Mouse (Mus musculus) Patski (cell line): ENCODE measurements around the gene Olfr1318. TPM values are rescaled to one million over a fixed set of nuclear protein-coding genes. Genes with fewer than 3 reads are reported as not detected.
A peak's percentile ranks its signal among the peaks of the same experiment; 100 is the strongest.

Experiments used
- ATAC-seq: fragments of 100-300 bp; one replicate; pipeline ENCODE4 v1.8.0; 2021
- CTCF ChIA-PET: fragments of 350-600 bp; sonication (Branson Sonifier 250); formaldehyde crosslinking; loops from one replicate; lab custom pipeline; 2022; ENCODE audit warnings: inconsistent platforms; lab: Charles Lee
- POLR2A ChIA-PET: fragments of 350-600 bp; sonication (Branson Sonifier 250); formaldehyde crosslinking; loops from one replicate; lab custom pipeline; 2022; ENCODE audit warnings: antibody characterized with exemption, inconsistent platforms; lab: Charles Lee
- DNase-seq: peaks from one replicate; pipeline ENCODE4 v3.0.0-alpha.2; 2011; ENCODE audit warnings: low read depth, low spot score
- H3K27me3 ChIP-seq: fragments of 371-371 bp; one replicate; pipeline ENCODE4 v1.5.1; 2021
- CTCF ChIP-seq: fragments of 100-300 bp; IDR thresholded peaks from one replicate; pipeline ENCODE4 v1.5.1; 2021
- in situ Hi-C: fragments of 300-500 bp; cut with MboI; formaldehyde crosslinking; loops from 3 replicates; pipeline ENCODE4 v1.11.1; 2018; ENCODE audit warnings: low pct_unique_long_range_greater_than_20kb, mixed read lengths
- polyA plus RNA-seq: library from polyadenylated mRNA; unstranded; gene quantifications from one replicate; pipeline ENCODE4 v1.2.3, GENCODE M21; 2021

Gene Olfr1318
- 0.13 TPM for polyA plus RNA-seq

DNA sequence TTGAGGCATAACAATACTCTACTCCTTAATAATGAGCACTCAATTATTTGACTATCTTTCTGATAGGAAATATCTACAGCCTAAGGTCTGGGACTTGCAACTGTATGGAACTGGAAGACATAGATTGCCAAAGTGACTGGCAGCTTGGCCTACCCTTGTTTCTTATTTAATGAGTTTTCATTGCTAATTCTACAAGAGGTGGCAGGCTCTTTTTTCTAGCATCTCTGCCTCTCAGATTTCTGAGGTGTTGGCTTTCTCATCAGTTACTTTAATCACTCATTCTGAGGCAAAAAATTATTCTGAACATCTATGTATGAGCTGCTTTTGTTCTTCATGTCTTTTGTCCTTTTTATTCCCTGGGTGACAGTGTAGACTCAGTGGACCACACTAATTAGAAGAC lies at the start of gene Olfr1318:
Olfr1318 (plus strand) TSS at position 301 of the 400 bp plus-strand sequence.
- in situ Hi-C loops: no loop called here
- no peak for DNase-seq
- no peak for TF ChIP-seq CTCF
- POLR2A ChIA-PET: no interaction called here
- no peaks in the 10 kb centered on the region for H3K27me3 ChIP-seq
- CTCF ChIA-PET: no interaction called here
- ATAC-seq: no peak

DNA sequence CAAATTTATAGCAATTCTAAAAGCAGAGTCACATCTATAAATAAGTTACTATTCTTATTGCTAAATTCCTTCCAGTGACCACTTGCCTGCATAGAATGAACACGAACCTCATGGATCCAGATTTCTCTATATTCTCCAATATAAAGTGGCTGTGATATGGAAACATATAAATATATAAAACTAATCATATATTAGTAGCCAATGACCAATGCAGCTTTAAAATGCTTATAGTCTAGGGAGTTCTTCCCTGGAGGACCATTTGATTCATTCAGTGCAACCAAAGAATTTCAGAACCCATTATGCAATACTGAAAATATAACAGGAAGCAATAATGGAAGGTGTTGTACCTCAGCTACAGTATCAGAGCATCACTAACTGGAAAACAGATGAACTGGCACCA lies 38.7 kb upstream of the Olfr1318 start, which contains the start of gene Olfr1315-ps1:
Olfr1315-ps1 (minus strand) TSS at position 101 of the 400 bp plus-strand sequence.
- ATAC-seq: no peak
- no peak for DNase-seq
- TF ChIP-seq CTCF: no peak
- H3K27me3 ChIP-seq: no peaks in the 10 kb centered on the region
- ChIA-PET POLR2A (no interaction called here), CTCF (no interaction called here)
- in situ Hi-C loops: no loop called here

DNA sequence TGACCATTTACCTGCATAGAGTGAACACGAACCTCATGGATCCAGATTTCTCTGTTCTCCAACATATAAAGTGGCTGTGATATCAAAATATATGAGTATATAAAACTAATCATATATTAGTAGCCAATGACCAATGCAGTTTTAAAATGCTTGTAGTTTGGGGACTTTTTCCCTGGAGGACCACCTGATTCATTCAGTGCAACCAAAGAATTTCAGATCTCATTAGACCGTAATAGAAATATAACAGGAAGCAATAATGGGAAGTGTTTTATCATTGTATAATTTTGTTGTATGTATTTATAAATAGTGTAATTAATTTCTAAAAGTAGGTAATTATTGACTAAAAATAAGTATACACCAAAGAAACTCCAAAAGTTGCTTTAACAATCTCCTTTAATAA lies 19.1 kb upstream of the Olfr1318 start, which contains the start of gene Olfr1316:
Olfr1316 (minus strand) TSS at position 101 of the 400 bp plus-strand sequence.
- DNase-seq: no peak
- no peak for TF ChIP-seq CTCF
- ChIA-PET POLR2A (no interaction called here), CTCF (no interaction called here)
- no peak for ATAC-seq
- peaks cover 6% of the 10 kb centered on the region for H3K27me3 ChIP-seq
- in situ Hi-C loops: loop anchor here (5.0 kb wide), 1 partner anchor 33 kb away; no protein-coding TSS in a partner anchor

GRCm38 (mm10) chr2:112140029-112140428 lies 14.0 kb upstream of the Olfr1318 start, which contains the start of gene Olfr1317:
Gene Olfr1317 (plus strand): TSS chr2:112140329.
- in situ Hi-C loops: no loop called here
- peaks cover 3% of the 10 kb centered on the region for H3K27me3 ChIP-seq
- no peak for DNase-seq
- ATAC-seq: no peak
- ChIA-PET POLR2A (no interaction called here), CTCF (interaction anchor here (1.3 kb wide), 1 partner anchor 9 kb away, joined by 4 read pairs; no protein-coding TSS in a partner anchor)
- TF ChIP-seq CTCF: no peak

DNA sequence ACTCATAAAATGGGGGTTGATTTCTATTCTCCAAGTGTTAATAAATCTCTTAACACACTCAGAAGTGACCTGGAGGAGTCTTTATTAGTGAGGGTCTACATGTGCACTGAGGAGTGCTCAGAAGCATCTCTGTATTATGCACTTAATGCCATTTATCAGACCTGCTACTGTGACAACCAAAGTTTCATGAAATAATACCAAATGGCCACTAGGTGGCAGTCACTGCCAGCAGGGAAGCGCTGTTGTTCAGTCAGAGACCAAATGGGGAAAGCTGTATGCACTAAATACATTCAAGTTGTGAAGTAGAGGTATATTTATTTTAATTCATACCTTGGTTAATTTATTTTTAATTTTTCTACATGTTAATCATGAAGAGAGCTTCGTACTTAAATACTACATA lies 42.9 kb downstream of the Olfr1318 start:
- peak; percentile 71 for ATAC-seq
- no peak for DNase-seq
- in situ Hi-C loops: no loop called here
- H3K27me3 ChIP-seq: no peaks in the 10 kb centered on the region
- CTCF ChIA-PET: interaction anchor here (0.6 to 2.2 kb wide), 15 partner anchors 12 to 286 kb away, joined by 3 to 12 read pairs (median 4); partner anchors contain the start of gene Nutm1
- TF ChIP-seq CTCF: peak; percentile 89
- POLR2A ChIA-PET: no interaction called here

GRCm38 (mm10) chr2:112203056-112203455 lies 49.1 kb downstream of the Olfr1318 start:
- CTCF ChIA-PET: no interaction called here
- no peak for TF ChIP-seq CTCF
- no peaks in the 10 kb centered on the region for H3K27me3 ChIP-seq
- peak; percentile 82 for ATAC-seq
- POLR2A ChIA-PET: no interaction called here
- in situ Hi-C loops: loop anchor here (5.0 to 25.0 kb wide), 2 partner anchors 59 to 1216 kb away; partner anchors contain the start of gene Nop10
- no peak for DNase-seq

Other genes with a start within 250 kb of the Olfr1318 start
- gene Olfr1306, start 237.9 kb upstream of the Olfr1318 start, polyA plus RNA-seq: not detected
- gene Olfr1307, start 204.8 kb upstream of the Olfr1318 start, polyA plus RNA-seq: under 0.01 TPM
- not detected for gene Olfr1308, start 189.3 kb upstream of the Olfr1318 start, polyA plus RNA-seq
- not detected for gene Olfr1309, start 163.9 kb upstream of the Olfr1318 start, polyA plus RNA-seq
- gene Olfr1310, start 141.5 kb upstream of the Olfr1318 start, polyA plus RNA-seq: not detected
- not detected for gene Olfr1311, start 129.8 kb upstream of the Olfr1318 start, polyA plus RNA-seq
- gene Olfr1312, start 104.0 kb upstream of the Olfr1318 start, polyA plus RNA-seq: not detected
- gene Olfr1313, start 76.4 kb upstream of the Olfr1318 start, polyA plus RNA-seq: not detected
- gene Olfr1314, start 57.4 kb upstream of the Olfr1318 start, polyA plus RNA-seq: 0.74 TPM
- gene Olfr1315-ps1, start 38.8 kb upstream of the Olfr1318 start, polyA plus RNA-seq: not detected
- 0.14 TPM for gene Olfr1316, start 19.2 kb upstream of the Olfr1318 start, polyA plus RNA-seq
- gene Olfr1317, start 13.9 kb upstream of the Olfr1318 start, polyA plus RNA-seq: 0.12 TPM
- 46.9 TPM for gene Lpcat4, start 85.3 kb downstream of the Olfr1318 start, polyA plus RNA-seq
- 0.10 TPM for gene Nutm1, start 105.1 kb downstream of the Olfr1318 start, polyA plus RNA-seq
- 55.3 TPM for gene Nop10, start 107.7 kb downstream of the Olfr1318 start, polyA plus RNA-seq
- gene Slc12a6, start 111.6 kb downstream of the Olfr1318 start, polyA plus RNA-seq: 25.5 TPM
- 0.06 TPM for gene Gm21985, start 112.1 kb downstream of the Olfr1318 start, polyA plus RNA-seq
- gene Emc4, start 213.8 kb downstream of the Olfr1318 start, polyA plus RNA-seq: 118 TPM
- 17.4 TPM for gene Katnbl1, start 225.0 kb downstream of the Olfr1318 start, polyA plus RNA-seq